Mouse (Mus musculus) stomach, postnatal 0 days (tissue): ENCODE results near the gene Nhp2. TPM values are rescaled to one million over a fixed set of nuclear protein-coding genes. Genes with fewer than 3 reads are reported as not detected.

Source experiments
- ATAC-seq: fragments of 200-750 bp; cut with Nextera tagmentation; 2 replicates; pipeline ENCODE4 v1.8.0; 2017; ENCODE audit not compliant: low FRiP score, low TSS enrichment
- DNase-seq: peaks from one replicate; pipeline ENCODE4 v3.0.0-alpha.2; 2016; ENCODE audit warnings: low spot score
- H3K27ac ChIP-seq: fragments of 300-500 bp; sonication (generic); replicated peaks from 2 replicates; pipeline ENCODE4 v1.5.1; 2014; ENCODE audit warnings: mild to moderate bottlenecking, control low read depth
- H3K27me3 ChIP-seq: fragments of 300-500 bp; sonication (generic); 2 replicates; pipeline ENCODE4 v1.6.1; 2014; ENCODE audit warnings: low read length; ENCODE audit not compliant: control insufficient read depth, insufficient read depth
- H3K36me3 ChIP-seq: fragments of 300-500 bp; sonication (generic); 2 replicates; pipeline ENCODE4 v1.6.1; 2014; ENCODE audit warnings: low read length, mixed read lengths; ENCODE audit not compliant: control insufficient read depth, insufficient read depth
- H3K4me1 ChIP-seq: fragments of 300-500 bp; sonication (generic); replicated peaks from 2 replicates; pipeline ENCODE4 v1.6.1; 2014; ENCODE audit warnings: antibody characterized with exemption; ENCODE audit not compliant: control insufficient read depth, insufficient read depth
- H3K4me2 ChIP-seq: fragments of 300-500 bp; sonication (generic); replicated peaks from 2 replicates; pipeline ENCODE4 v1.6.1; 2014; ENCODE audit warnings: low read depth, mild to moderate bottlenecking, control low read depth, moderate library complexity
- H3K4me3 ChIP-seq: fragments of 300-500 bp; sonication (generic); 2 replicates; pipeline ENCODE4 v1.5.1; 2014; ENCODE audit warnings: low read depth, low read length, control low read depth
- H3K9ac ChIP-seq: fragments of 300-500 bp; sonication (generic); 2 replicates; pipeline ENCODE4 v1.6.1; 2014; ENCODE audit warnings: mild to moderate bottlenecking, low read length, control low read depth, mixed read lengths
- H3K9me3 ChIP-seq: fragments of 300-500 bp; sonication (generic); 2 replicates; pipeline ENCODE4 v1.6.1; 2016; ENCODE audit warnings: low read length; ENCODE audit not compliant: control insufficient read depth
- CTCF ChIP-seq: IDR thresholded peaks from 2 replicates; pipeline ENCODE4 v1.5.1; 2016; ENCODE audit warnings: antibody characterized with exemption, low read depth, mild to moderate bottlenecking, moderate library complexity
- EP300 ChIP-seq: optimal IDR thresholded peaks from 2 replicates; pipeline ENCODE3; 2016; ENCODE audit warnings: antibody characterized with exemption
- WGBS: fragments of 180-500 bp; shearing (Covaris S2); extraction: QIAGEN DNeasy Blood & Tissue Kit; methylation state at CpG from one replicate; pipeline ENCODE4 v1.1.7; 2014; 5-methylcytosine and 5-hydroxymethylcytosine counted together
- polyA plus RNA-seq: library from polyadenylated mRNA; unstranded; fragments of >200 nt; fragmentation: Nextera tagmentation; extraction: Ambion mirVana; gene quantifications from 2 replicates; pipeline ENCODE4 v1.2.1, GENCODE M21; 2015

Gene Nhp2
- polyA plus RNA-seq, 1 experiment from 2014 or later: 144 TPM

DNA sequence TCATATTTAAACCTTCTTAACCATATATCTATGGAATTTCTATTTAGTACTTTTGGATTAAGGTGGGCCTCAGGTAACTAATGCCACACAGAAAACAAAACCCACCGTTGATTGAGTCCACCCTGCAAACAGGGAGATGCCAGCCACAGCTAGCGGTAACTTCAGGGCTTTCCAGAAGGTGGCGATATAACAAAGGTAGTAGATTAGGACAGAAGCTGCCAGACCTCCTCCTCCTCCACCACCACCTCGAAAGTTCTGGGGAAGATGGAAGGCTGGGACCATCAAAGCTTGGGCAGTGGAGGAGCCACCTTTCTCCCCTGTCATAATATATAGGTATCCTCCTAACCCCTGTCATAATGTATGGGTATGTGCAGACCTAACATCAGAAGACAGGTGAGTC, 1.8 kb upstream of the Nhp2 start:
- DNase-seq (peak; percentile 70), ATAC-seq (no peak)
- TF ChIP-seq CTCF (peak; percentile 91), EP300 (no peak)
- Histone ChIP-seq H3K4me3 (no peak overlapping the region), H3K27me3 (no peaks in the 10 kb centered on the region), H3K4me1 (peaks cover 5% of the 10 kb centered on the region), H3K36me3 (0 out of 2 replicates have a peak, but pooled peaks cover 4% of the 10 kb centered on the region), H3K9me3 (no peaks in the 10 kb centered on the region), H3K9ac (no peak overlapping the region), H3K4me2 (no peak overlapping the region), H3K27ac (no peak overlapping the region)
- 2% methylated on average over 4 of the region's 4 CpGs for WGBS

- no peak overlapping the region for H3K27ac ChIP-seq
- no peak overlapping the region for H3K9ac ChIP-seq
- peaks cover 5% of the 10 kb centered on the region for H3K4me1 ChIP-seq
- 0 out of 2 replicates have a peak, but pooled peaks cover 9% of the 10 kb centered on the region for H3K36me3 ChIP-seq
- peak overlapping the region; percentile 28; the same call in 1 of the 2 replicates for H3K4me3 ChIP-seq
- peak overlapping the region; percentile 49 for H3K4me2 ChIP-seq
- TF ChIP-seq CTCF (no peak), EP300 (no peak)
- ATAC-seq (no peak; the same call in 1 of the 2 replicates), DNase-seq (no peak)
- WGBS: 42% methylated on average over 8 of the region's 8 CpGs
- no peaks in the 10 kb centered on the region for H3K9me3 ChIP-seq
- H3K27me3 ChIP-seq: no peaks in the 10 kb centered on the region
Measured at GRCm38 (mm10) chr11:51618894-51619408, 584 bp upstream of the Nhp2 start.

GRCm38 (mm10) chr11:51620084-51620483, 549 bp downstream of the Nhp2 start:
- H3K9ac ChIP-seq: peak overlapping the region; percentile 85
- H3K4me2 ChIP-seq: peak overlapping the region; percentile 82
- H3K27me3 ChIP-seq: no peaks in the 10 kb centered on the region
- H3K36me3 ChIP-seq: peaks cover 20% of the 10 kb centered on the region
- no peak for DNase-seq
- peaks cover 2% of the 10 kb centered on the region; the same call in 1 of the 2 replicates for H3K4me1 ChIP-seq
- 0% methylated on average over 11 of the region's 11 CpGs for WGBS
- peak overlapping the region; percentile 83 for H3K4me3 ChIP-seq
- ATAC-seq: no peak
- H3K27ac ChIP-seq: peak overlapping the region; percentile 84
- TF ChIP-seq CTCF (no peak), EP300 (no peak)
- H3K9me3 ChIP-seq: no peaks in the 10 kb centered on the region

- TF ChIP-seq EP300 (no peak), CTCF (no peak)
- H3K4me1 ChIP-seq: peaks cover 2% of the 10 kb centered on the region; the same call in 1 of the 2 replicates
- H3K27ac ChIP-seq: no peak overlapping the region
- 90% methylated on average over 2 of the region's 2 CpGs for WGBS
- H3K4me2 ChIP-seq: no peak overlapping the region
- peaks cover 20% of the 10 kb centered on the region for H3K36me3 ChIP-seq
- H3K9ac ChIP-seq: no peak overlapping the region
- H3K4me3 ChIP-seq: no peak overlapping the region
- H3K9me3 ChIP-seq: no peaks in the 10 kb centered on the region
- H3K27me3 ChIP-seq: no peaks in the 10 kb centered on the region
- DNase-seq (no peak), ATAC-seq (no peak)
Measured at GRCm38 (mm10) chr11:51621776-51622175, 2.2 kb downstream of the Nhp2 start.

DNA sequence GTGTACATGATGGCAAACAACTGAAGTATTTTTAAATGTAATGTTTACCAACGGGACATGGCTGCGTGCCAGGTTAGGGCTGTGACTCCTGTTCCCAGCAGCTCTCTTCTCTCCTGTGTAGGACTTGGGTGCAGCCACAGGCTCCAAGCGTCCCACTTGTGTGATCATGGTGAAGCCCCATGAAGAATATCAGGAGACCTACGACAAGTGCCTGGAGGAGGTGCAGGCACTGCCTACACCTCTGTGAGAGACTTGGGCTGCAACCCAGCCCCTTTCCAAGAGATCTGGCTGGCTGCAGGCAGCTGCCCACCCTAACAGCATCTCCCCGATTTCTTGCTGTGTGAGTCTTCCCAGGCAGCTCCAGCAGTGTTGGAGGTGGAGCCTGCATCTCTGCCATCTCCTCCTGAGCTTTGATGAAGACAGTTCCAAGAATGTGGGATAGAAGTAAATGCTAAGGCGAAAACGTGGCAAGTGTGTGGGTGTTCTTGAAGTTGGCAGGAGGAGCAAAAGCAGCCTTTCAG, 3.5 kb downstream of the Nhp2 start:
- Histone ChIP-seq H3K4me2 (no peak overlapping the region), H3K4me3 (no peak overlapping the region), H3K36me3 (peaks cover 31% of the 10 kb centered on the region), H3K9ac (no peak overlapping the region), H3K27ac (no peak overlapping the region), H3K4me1 (peaks cover 2% of the 10 kb centered on the region; the same call in 1 of the 2 replicates), H3K9me3 (no peaks in the 10 kb centered on the region), H3K27me3 (no peaks in the 10 kb centered on the region)
- DNase-seq (peak; percentile 57), ATAC-seq (no peak)
- WGBS: 74% methylated on average over 7 of the region's 7 CpGs
- no peak for TF ChIP-seq CTCF
- no peak for TF ChIP-seq EP300

DNA sequence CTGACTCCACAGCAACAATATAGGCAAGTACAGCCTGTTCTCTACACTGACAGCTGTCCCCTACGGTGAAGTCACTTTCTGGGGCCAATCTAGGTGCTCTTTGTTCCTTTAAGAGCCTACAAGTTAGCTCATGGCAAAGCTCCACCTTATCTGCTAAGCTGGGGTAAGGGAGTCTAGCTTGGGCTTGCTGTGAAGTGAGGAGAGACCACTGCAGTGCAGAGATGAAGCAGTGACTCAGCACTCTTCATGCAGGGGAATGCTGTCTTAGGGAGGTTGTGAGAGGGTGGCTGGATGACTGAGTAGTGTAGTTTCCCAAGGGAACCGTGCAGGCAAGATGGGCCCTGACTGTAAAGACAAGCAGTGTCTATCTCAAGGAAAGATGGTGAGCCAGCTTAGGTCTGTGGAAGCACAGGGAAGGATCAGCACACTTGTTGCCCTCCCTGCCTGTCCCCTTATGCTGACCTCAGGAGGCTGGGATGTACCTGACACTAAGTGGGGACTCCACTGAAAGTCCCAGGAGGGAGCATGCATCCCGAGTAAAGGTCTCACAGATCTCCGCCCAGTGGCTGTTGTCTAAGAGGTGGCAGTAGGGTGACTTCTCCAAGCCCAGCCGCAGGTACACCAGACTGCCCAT, 5.8 kb downstream of the Nhp2 start:
- 77% methylated on average over 5 of the region's 5 CpGs for WGBS
- Histone ChIP-seq H3K9me3 (no peaks in the 10 kb centered on the region), H3K4me2 (no peak overlapping the region), H3K36me3 (peaks cover 31% of the 10 kb centered on the region), H3K9ac (no peak overlapping the region), H3K27me3 (no peaks in the 10 kb centered on the region), H3K4me3 (no peak overlapping the region), H3K4me1 (peaks cover under 1% of the 10 kb centered on the region; the same call in 1 of the 2 replicates), H3K27ac (no peak overlapping the region)
- no peak for ATAC-seq
- TF ChIP-seq CTCF (no peak), EP300 (no peak)
- no peak for DNase-seq
